In the genomic region with DNA sequence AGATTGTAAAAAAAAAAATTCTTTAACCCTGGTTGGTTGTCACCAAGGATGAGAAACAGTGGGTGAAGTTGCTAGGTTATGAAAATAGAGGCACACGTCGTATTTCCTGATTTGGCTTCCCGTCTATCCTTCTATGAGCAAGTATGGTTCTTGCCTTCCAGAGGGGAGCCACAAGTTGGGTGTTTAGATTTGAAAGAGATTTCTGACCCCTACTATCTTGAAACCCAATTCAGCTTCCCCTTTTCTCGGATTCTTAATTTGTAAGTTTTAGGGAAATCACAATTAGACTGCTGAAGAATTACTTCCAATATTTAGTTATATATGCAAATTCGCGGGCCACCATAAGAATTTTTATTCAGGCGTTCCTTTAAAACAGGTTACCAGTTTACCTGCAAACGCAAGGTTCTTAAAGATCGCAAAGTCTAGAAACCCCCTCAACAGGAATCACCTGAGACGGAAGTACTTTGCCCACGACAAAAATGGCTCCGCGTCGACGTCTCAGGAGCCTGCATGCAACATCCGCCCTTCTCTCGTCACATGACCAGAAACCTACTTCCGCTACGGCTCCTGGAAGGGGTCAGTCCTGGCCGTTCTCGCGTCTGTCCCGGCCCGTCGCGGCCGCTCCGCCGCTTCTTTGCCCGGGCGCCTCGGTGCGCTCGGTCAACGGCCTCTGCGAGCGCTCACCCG, we compare ENCODE assay signal across 8 mouse cellular contexts. TPM values are rescaled to one million over a fixed set of nuclear protein-coding genes. Genes with fewer than 3 reads are reported as not detected.
A peak's percentile ranks its signal among the peaks of the same experiment; 100 is the strongest.
DNase-seq lines count a peak whose midpoint lies in the region; ATAC-seq and TF ChIP-seq lines count a peak whose summit lies in the region.

A gene (plus strand): TSS at position 552 of the 687 bp plus-strand sequence.

- intact Hi-C loops in gastrocnemius, adult 2 months (cut with DNase I), result no loop called here
- intact Hi-C loops in left cerebral cortex, adult 2 months (cut with DNase I), result loop anchor here (1.0 kb wide), 1 partner anchor 115 kb away; a partner anchor contains a TSS

- 0 out of 2 replicates have a peak, but pooled peaks cover 7% of the 10 kb centered on the region for H3K27me3 ChIP-seq in hindbrain, postnatal 0 days (ENCODE audit: insufficient read depth, low read length)

- no peaks in the 10 kb centered on the region for H3K9me3 ChIP-seq in hindbrain, postnatal 0 days (ENCODE audit: low read length)

- peak within 1 kb of the TSS; percentile 89 for H3K4me3 ChIP-seq in gastrocnemius, adult 2 months
- peak within 1 kb of the TSS; percentile 97 for H3K4me3 ChIP-seq in hindbrain, postnatal 0 days (ENCODE audit: low read length)
- H3K4me3 ChIP-seq in left cerebral cortex, adult 2 months, result peak within 1 kb of the TSS; percentile 81

- H3K4me1 ChIP-seq in hindbrain, postnatal 0 days (ENCODE audit: insufficient read depth, low read length), result peaks cover 9% of the 10 kb centered on the region; the same call in 1 of the 2 replicates

- TF ChIP-seq CTCF in gastrocnemius, adult 2 months (IDR thresholded peaks at IDR 0.05), result no peak
- no peak for TF ChIP-seq CTCF in hindbrain, postnatal 0 days (IDR thresholded peaks at IDR 0.05; ENCODE audit: low read depth)
- no peak for TF ChIP-seq CTCF in left cerebral cortex, adult 2 months (IDR thresholded peaks at IDR 0.05)

- DNase-seq in ZHBTc4 (ENCODE audit: low read depth, low spot score), result peak; percentile 96
- peak; percentile 95 for DNase-seq in gastrocnemius, adult 2 months
- DNase-seq in hindbrain, postnatal 0 days (ENCODE audit: low spot score), result peak; percentile 98
- peak; percentile 92 for DNase-seq in left cerebral cortex, adult 2 months (ENCODE audit: extremely low spot score in 1 of 2, low spot score in 2 of 2)
- DNase-seq in right cerebral cortex, adult 2 months (ENCODE audit: low spot score in 2 of 2), result peak; percentile 94 to 97
- peak; percentile 94 for DNase-seq in urinary bladder, postnatal 14 days (ENCODE audit: low spot score)

- ATAC-seq in common myeloid progenitor, adult 5-6 weeks (replicated peaks; ENCODE audit: low read depth, poor library complexity, severe bottlenecking), result peak; percentile 97
- peak; percentile 100 for ATAC-seq in hindbrain, postnatal 0 days
- peak; percentile 98 for ATAC-seq in megakaryocyte, adult 5-6 weeks (ENCODE audit: poor library complexity, severe bottlenecking)

- peak within 1 kb of the TSS; percentile 96 for H3K27ac ChIP-seq in gastrocnemius, adult 2 months
- peak within 1 kb of the TSS; percentile 77 for H3K27ac ChIP-seq in hindbrain, postnatal 0 days
- peak within 1 kb of the TSS; percentile 96 for H3K27ac ChIP-seq in left cerebral cortex, adult 2 months

- WGBS in hindbrain, postnatal 0 days, result 9% methylated on average over 38 of the region's 38 CpGs

- peak within 1 kb of the TSS; percentile 97 for H3K4me2 ChIP-seq in hindbrain, postnatal 0 days (ENCODE audit: low read depth, low read length)

- peaks cover 6% of the 10 kb centered on the region; the same call in 1 of the 2 replicates for H3K36me3 ChIP-seq in hindbrain, postnatal 0 days (ENCODE audit: insufficient read depth, low read length)

- peak within 1 kb of the TSS; percentile 93 for H3K9ac ChIP-seq in hindbrain, postnatal 0 days (replicated peaks; ENCODE audit: low read length)

RNA-seq across cellular contexts. Expression of the gene that starts here (rescaled TPM):
- 49.9 and 59.7 TPM in 2 replicates for total RNA-seq in common myeloid progenitor, adult 5-6 weeks (2017)
- 100 to 1,000 TPM; 138 to 144 TPM for total RNA-seq in gastrocnemius, adult 2 months (2021)
- total RNA-seq in hindbrain, postnatal 0 days (2014; rRNA removed), result 309 and 364 TPM in 2 replicates
- polyA plus RNA-seq in hindbrain, postnatal 0 days (2015; fragmentation: Nextera tagmentation; extraction: Ambion mirVana), result 410 and 416 TPM in 2 replicates
- 100 to 1,000 TPM; 263 to 273 TPM for total RNA-seq in left cerebral cortex, adult 2 months (2021)
- 131 and 148 TPM in 2 replicates for total RNA-seq in megakaryocyte, adult 5-6 weeks (2015)
- 83.4 and 116 TPM in 2 replicates for total RNA-seq in megakaryocyte, adult 5-6 weeks (2017)

Comparison
In these comparisons a context has a peak if more than half of its experiments do, and no peak if none do; other contexts are left out.
1. Peak in every context shown above with its lines: DNase-seq, ATAC-seq, H3K4me3 ChIP-seq and H3K27ac ChIP-seq.